Mouse (Mus musculus): ENCODE data around the gene Map1lc3a. TPM values are rescaled to one million over a fixed set of nuclear protein-coding genes. Genes with fewer than 3 reads are reported as not detected.

The Map1lc3a gene
- 100 to 1,000 TPM; 320 to 326 TPM for total RNA-seq (2021)
- long read RNA-seq, experiment 1, transcript Map1lc3a-201 (4 exons, 1,112 nt) = major isoform, 141 of 183 reads
- long read RNA-seq, experiment 1, transcript Map1lc3a-203 (3 exons, 826 nt) = minor isoform, 30 of 183 reads
- long read RNA-seq, experiment 1, partial matches to known transcripts = 11 of 183 reads
- long read RNA-seq, experiment 1, other reads (novel, unspliced or antisense) = 1 of 183 reads
- long read RNA-seq, experiment 2, transcript Map1lc3a-203 (3 exons, 826 nt) = minor isoform, 28 of 164 reads
- long read RNA-seq, experiment 2, transcript Map1lc3a-201 (4 exons, 1,112 nt) = major isoform, 124 of 164 reads
- long read RNA-seq, experiment 2, partial matches to known transcripts = 9 of 164 reads
- long read RNA-seq, experiment 2, other reads (novel, unspliced or antisense) = 3 of 164 reads

GRCm38 (mm10) chr2:155276195-155276594 lies at the start of gene Map1lc3a:
Gene Map1lc3a (plus strand): TSS chr2:155276297.
- DNase-seq (ENCODE audit: low spot score in 2 of 2) = peak; percentile 99

GRCm38 (mm10) chr2:155235746-155236361 lies 40.2 kb upstream of the Map1lc3a start:
- no peak for DNase-seq (ENCODE audit: low spot score in 2 of 2)

GRCm38 (mm10) chr2:155236362-155236992 lies 39.6 kb upstream of the Map1lc3a start, which contains the start of gene Dynlrb1:
Gene Dynlrb1 (plus strand): TSS chr2:155236533.
- DNase-seq (ENCODE audit: low spot score in 2 of 2) = peak; percentile 99 to 100

GRCm38 (mm10) chr2:155237276-155237675 lies 38.8 kb upstream of the Map1lc3a start:
- no peak for DNase-seq (ENCODE audit: low spot score in 2 of 2)

- DNase-seq (ENCODE audit: low spot score in 2 of 2) = peak in 1 of 2 experiments; percentile 9
Measured at GRCm38 (mm10) chr2:155240915-155241314, 35.2 kb upstream of the Map1lc3a start.

GRCm38 (mm10) chr2:155242296-155242855 lies 33.7 kb upstream of the Map1lc3a start:
- peak in 1 of 2 experiments; percentile 28 for DNase-seq (ENCODE audit: low spot score in 2 of 2)

GRCm38 (mm10) chr2:155246231-155246630 lies 29.9 kb upstream of the Map1lc3a start:
- DNase-seq (ENCODE audit: low spot score in 2 of 2) = no peak

GRCm38 (mm10) chr2:155248206-155248605 lies 27.9 kb upstream of the Map1lc3a start:
- DNase-seq (ENCODE audit: low spot score in 2 of 2) = no peak

GRCm38 (mm10) chr2:155248718-155249117 lies 27.4 kb upstream of the Map1lc3a start:
- DNase-seq (ENCODE audit: low spot score in 2 of 2) = no peak

- no peak for DNase-seq (ENCODE audit: low spot score in 2 of 2)
Measured at GRCm38 (mm10) chr2:155249588-155249987, 26.5 kb upstream of the Map1lc3a start.

GRCm38 (mm10) chr2:155265526-155265925 lies 10.6 kb upstream of the Map1lc3a start:
- no peak for DNase-seq (ENCODE audit: low spot score in 2 of 2)

GRCm38 (mm10) chr2:155266896-155267295 lies 9.2 kb upstream of the Map1lc3a start:
- no peak for DNase-seq (ENCODE audit: low spot score in 2 of 2)

- DNase-seq (ENCODE audit: low spot score in 2 of 2) = no peak
Measured at GRCm38 (mm10) chr2:155271957-155272356, 4.1 kb upstream of the Map1lc3a start.

- DNase-seq (ENCODE audit: low spot score in 2 of 2) = no peak
Measured at GRCm38 (mm10) chr2:155272396-155273170, 3.5 kb upstream of the Map1lc3a start.

GRCm38 (mm10) chr2:155273603-155274002 lies 2.5 kb upstream of the Map1lc3a start:
- no peak for DNase-seq (ENCODE audit: low spot score in 2 of 2)

GRCm38 (mm10) chr2:155276621-155277175 lies 601 bp downstream of the Map1lc3a start:
- DNase-seq (ENCODE audit: low spot score in 2 of 2) = peak; percentile 34 to 54

- no peak for DNase-seq (ENCODE audit: low spot score in 2 of 2)
Measured at GRCm38 (mm10) chr2:155277721-155278120, 1.6 kb downstream of the Map1lc3a start.

GRCm38 (mm10) chr2:155278361-155278760 lies 2.3 kb downstream of the Map1lc3a start:
- DNase-seq (ENCODE audit: low spot score in 2 of 2) = no peak

GRCm38 (mm10) chr2:155279163-155279562 lies 3.1 kb downstream of the Map1lc3a start:
- DNase-seq (ENCODE audit: low spot score in 2 of 2) = no peak

GRCm38 (mm10) chr2:155280116-155280515 lies 4.0 kb downstream of the Map1lc3a start:
- no peak for DNase-seq (ENCODE audit: low spot score in 2 of 2)

All from left cerebral cortex, adult 18-20 months (tissue).